Mouse (Mus musculus): ENCODE measurements at regions not wholly inside any gene's neighbourhood (a gene's known extent, or its start where the extent isn't known, plus 50 kb on each side); places are given as distances from the start of the nearest gene placed in this dataset.

- DNase-seq (ENCODE audit: low spot score in 2 of 2): no peak
Observed at GRCm38 (mm10) chr6:51701253-51702020, 177.7 kb downstream of the Snx10 start.

- no peak for DNase-seq (ENCODE audit: low spot score in 2 of 2)
Observed at GRCm38 (mm10) chr6:51702456-51703171, 178.9 kb downstream of the Snx10 start.

- no peak for DNase-seq (ENCODE audit: low spot score in 2 of 2)
Observed at GRCm38 (mm10) chr6:51708011-51708410, 184.3 kb downstream of the Snx10 start.

GRCm38 (mm10) chr6:51708668-51709339 lies 185.1 kb downstream of the Snx10 start:
- DNase-seq (ENCODE audit: low spot score in 2 of 2): no peak

GRCm38 (mm10) chr6:51709340-51710067 lies 185.8 kb downstream of the Snx10 start:
- no peak for DNase-seq (ENCODE audit: low spot score in 2 of 2)

- DNase-seq (ENCODE audit: low spot score in 2 of 2): no peak
Observed at GRCm38 (mm10) chr6:51710153-51710552, 186.5 kb downstream of the Snx10 start.

GRCm38 (mm10) chr6:51710926-51711615 lies 187.4 kb downstream of the Snx10 start:
- no peak for DNase-seq (ENCODE audit: low spot score in 2 of 2)

- DNase-seq (ENCODE audit: low spot score in 2 of 2): no peak
Observed at GRCm38 (mm10) chr6:51711616-51711970, 187.9 kb downstream of the Snx10 start.

GRCm38 (mm10) chr6:51715158-51715840 lies 191.6 kb downstream of the Snx10 start:
- no peak for DNase-seq (ENCODE audit: low spot score in 2 of 2)

GRCm38 (mm10) chr6:51717386-51717785 lies 193.7 kb downstream of the Snx10 start:
- DNase-seq (ENCODE audit: low spot score in 2 of 2): no peak

GRCm38 (mm10) chr6:51720705-51721104 lies 197.0 kb downstream of the Snx10 start:
- DNase-seq (ENCODE audit: low spot score in 2 of 2): no peak

GRCm38 (mm10) chr6:51723053-51723452 lies 199.4 kb downstream of the Snx10 start:
- no peak for DNase-seq (ENCODE audit: low spot score in 2 of 2)

GRCm38 (mm10) chr6:51727191-51727590 lies 203.5 kb downstream of the Snx10 start:
- no peak for DNase-seq (ENCODE audit: low spot score in 2 of 2)

- no peak for DNase-seq (ENCODE audit: low spot score in 2 of 2)
Observed at GRCm38 (mm10) chr6:51728816-51729562, 205.3 kb downstream of the Snx10 start.

GRCm38 (mm10) chr6:51730564-51731351 lies 207.1 kb downstream of the Snx10 start:
- DNase-seq (ENCODE audit: low spot score in 2 of 2): no peak

GRCm38 (mm10) chr6:51732298-51732895 lies 208.7 kb downstream of the Snx10 start:
- no peak for DNase-seq (ENCODE audit: low spot score in 2 of 2)

- no peak for DNase-seq (ENCODE audit: low spot score in 2 of 2)
Observed at GRCm38 (mm10) chr6:51736051-51736450, 212.3 kb downstream of the Snx10 start.

- DNase-seq (ENCODE audit: low spot score in 2 of 2): no peak
Observed at GRCm38 (mm10) chr6:51743105-51743660, 219.5 kb downstream of the Snx10 start.

GRCm38 (mm10) chr6:51744607-51745006 lies 220.9 kb downstream of the Snx10 start:
- DNase-seq (ENCODE audit: low spot score in 2 of 2): no peak
